Mouse (Mus musculus): ENCODE measurements around the gene Nsl1. TPM values are rescaled to one million over a fixed set of nuclear protein-coding genes. Genes with fewer than 3 reads are reported as not detected.

The Nsl1 gene
- total RNA-seq, 1 experiment = 24.3 TPM

DNA sequence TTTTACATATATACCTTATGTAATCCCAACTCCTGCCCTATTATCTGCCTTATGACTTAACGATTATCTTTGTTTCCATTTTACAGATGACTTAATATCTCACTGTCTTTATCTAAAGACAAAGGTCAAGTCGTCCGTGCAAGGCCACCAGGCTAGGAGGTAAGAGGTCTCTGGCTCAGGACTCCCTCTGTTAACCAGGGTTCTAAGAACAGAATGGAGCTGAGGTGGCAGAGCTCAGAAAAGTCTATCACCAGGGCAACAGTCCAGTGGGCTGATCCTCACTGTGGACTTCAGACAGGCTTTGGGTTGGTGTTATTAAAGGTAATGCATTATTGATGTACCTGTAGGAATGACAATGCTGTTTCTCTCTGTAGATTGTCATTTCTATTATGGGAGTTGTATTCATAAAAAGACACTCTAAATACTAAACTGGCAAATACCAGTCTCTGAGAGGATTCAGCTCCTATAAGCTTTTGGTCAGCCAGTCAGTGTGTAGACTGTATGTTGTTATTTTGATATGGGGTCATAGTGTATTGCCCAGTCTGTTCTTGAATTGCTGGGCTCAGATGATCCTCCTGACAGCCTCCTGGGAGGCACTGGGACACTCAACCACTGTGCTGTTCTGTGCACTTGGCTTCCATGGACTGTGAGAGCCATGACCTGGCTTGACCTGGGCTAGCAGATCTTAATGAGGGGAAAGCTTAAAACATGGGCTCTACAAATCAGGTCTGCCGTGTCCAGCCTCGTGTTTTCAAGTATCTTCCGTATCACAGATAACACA, 26.1 kb upstream of the Nsl1 start, which contains the start of gene Spata45:
TSS of gene Spata45 (plus strand) at position 86 of the 781 bp plus-strand sequence.
- Histone ChIP-seq H3K4me1 (ENCODE audit: control insufficient read depth in 2 of 2, insufficient read depth in 2 of 2, low read length in 2 of 2, poor library complexity in 1 of 2) (peaks cover 0 to 3% of the 10 kb centered on the region in 2 experiments; a peak in 1 of 4 replicates), H3K4me3 (ENCODE audit: insufficient read depth in 1 of 2, low read depth in 1 of 2, low read length in 2 of 2, poor library complexity in 1 of 2, severe bottlenecking in 1 of 2) (no peak within 1 kb of the TSS), H3K27ac (ENCODE audit: insufficient read depth, low read depth, low read length, poor library complexity, severe bottlenecking) (no peak within 1 kb of the TSS), H3K9me3 (ENCODE audit: control insufficient read depth, insufficient read depth, low read depth, low read length) (no peaks in the 10 kb centered on the region), H3K36me3 (ENCODE audit: control insufficient read depth, insufficient read depth, low read length, poor library complexity, severe bottlenecking) (no peaks in the 10 kb centered on the region), H3K9ac (ENCODE audit: insufficient read depth, low read depth, low read length, poor library complexity, severe bottlenecking) (no peak within 1 kb of the TSS)
- in situ Hi-C loops (cut with MboI; ENCODE audit: low sequenced_read_pairs in 2 of 2, unreplicated experiment in 2 of 2) = no loop called here
- no peak for TF ChIP-seq CHD2 (IDR thresholded peaks at IDR 0.05; ENCODE audit: low read depth, low read length)
- no peak for TF ChIP-seq HCFC1 (IDR thresholded peaks at IDR 0.05; ENCODE audit: borderline replicate concordance, insufficient read depth, low read length)
- TF ChIP-seq ZNF384 (IDR thresholded peaks at IDR 0.05; ENCODE audit: low read depth, low read length) = no peak
- TF ChIP-seq ZC3H11A (IDR thresholded peaks at IDR 0.05; ENCODE audit: borderline replicate concordance, low read depth, low read length) = no peak
- no peak for TF ChIP-seq MAFK (IDR thresholded peaks at IDR 0.05; ENCODE audit: insufficient read depth, low read depth, low read length)
- no peak for DNase-seq (ENCODE audit: low read depth, low spot score)

- no peaks in the 10 kb centered on the region for H3K36me3 ChIP-seq (ENCODE audit: control insufficient read depth, insufficient read depth, low read length, poor library complexity, severe bottlenecking)
- TF ChIP-seq ZNF384 (IDR thresholded peaks at IDR 0.05; ENCODE audit: low read depth, low read length) (no peak), HCFC1 (IDR thresholded peaks at IDR 0.05; ENCODE audit: borderline replicate concordance, insufficient read depth, low read length) (no peak), CHD2 (IDR thresholded peaks at IDR 0.05; ENCODE audit: low read depth, low read length) (no peak), ZC3H11A (IDR thresholded peaks at IDR 0.05; ENCODE audit: borderline replicate concordance, low read depth, low read length) (no peak), MAFK (IDR thresholded peaks at IDR 0.05; ENCODE audit: insufficient read depth, low read depth, low read length) (no peak)
- H3K27ac ChIP-seq (ENCODE audit: insufficient read depth, low read depth, low read length, poor library complexity, severe bottlenecking) = no peak overlapping the region
- H3K9ac ChIP-seq (ENCODE audit: insufficient read depth, low read depth, low read length, poor library complexity, severe bottlenecking) = no peak overlapping the region
- H3K4me1 ChIP-seq (ENCODE audit: control insufficient read depth in 2 of 2, insufficient read depth in 2 of 2, low read length in 2 of 2, poor library complexity in 1 of 2) = peaks cover 0 to 3% of the 10 kb centered on the region in 2 experiments; a peak in 1 of 4 replicates
- H3K9me3 ChIP-seq (ENCODE audit: control insufficient read depth, insufficient read depth, low read depth, low read length) = no peaks in the 10 kb centered on the region
- H3K4me3 ChIP-seq (ENCODE audit: insufficient read depth in 1 of 2, low read depth in 1 of 2, low read length in 2 of 2, poor library complexity in 1 of 2, severe bottlenecking in 1 of 2) = no peak overlapping the region
- in situ Hi-C loops (cut with MboI; ENCODE audit: low sequenced_read_pairs in 2 of 2, unreplicated experiment in 2 of 2) = no loop called here
- DNase-seq (ENCODE audit: low read depth, low spot score) = no peak
Observed at GRCm38 (mm10) chr1:191037999-191038398, 24.8 kb upstream of the Nsl1 start.

- DNase-seq (ENCODE audit: low read depth, low spot score) = no peak
- in situ Hi-C loops (cut with MboI; ENCODE audit: low sequenced_read_pairs in 2 of 2, unreplicated experiment in 2 of 2) = no loop called here
- Histone ChIP-seq H3K9me3 (ENCODE audit: control insufficient read depth, insufficient read depth, low read depth, low read length) (no peaks in the 10 kb centered on the region), H3K4me3 (ENCODE audit: insufficient read depth in 1 of 2, low read depth in 1 of 2, low read length in 2 of 2, poor library complexity in 1 of 2, severe bottlenecking in 1 of 2) (no peak overlapping the region), H3K9ac (ENCODE audit: insufficient read depth, low read depth, low read length, poor library complexity, severe bottlenecking) (no peak overlapping the region), H3K36me3 (ENCODE audit: control insufficient read depth, insufficient read depth, low read length, poor library complexity, severe bottlenecking) (no peaks in the 10 kb centered on the region), H3K27ac (ENCODE audit: insufficient read depth, low read depth, low read length, poor library complexity, severe bottlenecking) (no peak overlapping the region), H3K4me1 (ENCODE audit: control insufficient read depth in 2 of 2, insufficient read depth in 2 of 2, low read length in 2 of 2, poor library complexity in 1 of 2) (0 out of 4 replicates have a peak, but pooled peaks cover 0 to under 1% of the 10 kb centered on the region in 2 experiments)
- TF ChIP-seq CHD2 (IDR thresholded peaks at IDR 0.05; ENCODE audit: low read depth, low read length) (no peak), ZC3H11A (IDR thresholded peaks at IDR 0.05; ENCODE audit: borderline replicate concordance, low read depth, low read length) (no peak), MAFK (IDR thresholded peaks at IDR 0.05; ENCODE audit: insufficient read depth, low read depth, low read length) (no peak), HCFC1 (IDR thresholded peaks at IDR 0.05; ENCODE audit: borderline replicate concordance, insufficient read depth, low read length) (no peak), ZNF384 (IDR thresholded peaks at IDR 0.05; ENCODE audit: low read depth, low read length) (no peak)
Observed at GRCm38 (mm10) chr1:191041352-191041751, 21.5 kb upstream of the Nsl1 start.

DNA sequence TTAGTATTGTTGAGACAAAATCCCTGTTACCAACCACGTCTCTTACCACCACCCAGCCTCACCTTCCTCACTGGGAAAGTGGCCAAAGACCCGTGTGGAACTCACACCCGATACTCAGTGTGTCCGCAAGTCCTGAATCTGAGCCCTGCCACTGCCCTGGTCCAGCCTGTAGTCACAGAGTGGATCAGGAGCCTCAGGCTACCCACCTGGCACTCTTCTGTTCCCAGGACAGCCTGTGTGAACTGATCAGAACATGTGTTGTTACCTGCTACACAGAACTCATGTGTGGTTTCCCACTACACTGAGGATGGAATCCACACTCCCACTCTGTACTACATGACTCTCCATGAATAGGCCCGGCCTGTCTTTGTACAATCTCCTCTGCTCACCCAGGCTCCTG, 20.7 kb upstream of the Nsl1 start:
- Histone ChIP-seq H3K9ac (ENCODE audit: insufficient read depth, low read depth, low read length, poor library complexity, severe bottlenecking) (no peak overlapping the region), H3K4me1 (ENCODE audit: control insufficient read depth in 2 of 2, insufficient read depth in 2 of 2, low read length in 2 of 2, poor library complexity in 1 of 2) (no peaks in the 10 kb centered on the region), H3K4me3 (ENCODE audit: insufficient read depth in 1 of 2, low read depth in 1 of 2, low read length in 2 of 2, poor library complexity in 1 of 2, severe bottlenecking in 1 of 2) (no peak overlapping the region), H3K9me3 (ENCODE audit: control insufficient read depth, insufficient read depth, low read depth, low read length) (no peaks in the 10 kb centered on the region), H3K27ac (ENCODE audit: insufficient read depth, low read depth, low read length, poor library complexity, severe bottlenecking) (no peak overlapping the region), H3K36me3 (ENCODE audit: control insufficient read depth, insufficient read depth, low read length, poor library complexity, severe bottlenecking) (no peaks in the 10 kb centered on the region)
- TF ChIP-seq ZNF384 (IDR thresholded peaks at IDR 0.05; ENCODE audit: low read depth, low read length) = no peak
- no peak for TF ChIP-seq HCFC1 (IDR thresholded peaks at IDR 0.05; ENCODE audit: borderline replicate concordance, insufficient read depth, low read length)
- TF ChIP-seq ZC3H11A (IDR thresholded peaks at IDR 0.05; ENCODE audit: borderline replicate concordance, low read depth, low read length) = no peak
- no peak for TF ChIP-seq MAFK (IDR thresholded peaks at IDR 0.05; ENCODE audit: insufficient read depth, low read depth, low read length)
- no peak for TF ChIP-seq CHD2 (IDR thresholded peaks at IDR 0.05; ENCODE audit: low read depth, low read length)
- in situ Hi-C loops (cut with MboI; ENCODE audit: low sequenced_read_pairs in 2 of 2, unreplicated experiment in 2 of 2) = no loop called here
- no peak for DNase-seq (ENCODE audit: low read depth, low spot score)

Measured in ES-E14 (cell line).